Mouse (Mus musculus) bone marrow macrophage, adult 2 months (primary cell): ENCODE results near the gene Apobr.

Experiments used
- CTCF ChIP-seq: IDR thresholded peaks from 2 replicates; pipeline ENCODE4 v1.5.1; 2012; ENCODE audit warnings: low read depth, mild to moderate bottlenecking, low read length, moderate library complexity
- POLR2A ChIP-seq: IDR thresholded peaks from 2 replicates; pipeline ENCODE4 v1.6.1; 2012; ENCODE audit warnings: mild to moderate bottlenecking, low read depth, low read length, borderline replicate concordance

DNA sequence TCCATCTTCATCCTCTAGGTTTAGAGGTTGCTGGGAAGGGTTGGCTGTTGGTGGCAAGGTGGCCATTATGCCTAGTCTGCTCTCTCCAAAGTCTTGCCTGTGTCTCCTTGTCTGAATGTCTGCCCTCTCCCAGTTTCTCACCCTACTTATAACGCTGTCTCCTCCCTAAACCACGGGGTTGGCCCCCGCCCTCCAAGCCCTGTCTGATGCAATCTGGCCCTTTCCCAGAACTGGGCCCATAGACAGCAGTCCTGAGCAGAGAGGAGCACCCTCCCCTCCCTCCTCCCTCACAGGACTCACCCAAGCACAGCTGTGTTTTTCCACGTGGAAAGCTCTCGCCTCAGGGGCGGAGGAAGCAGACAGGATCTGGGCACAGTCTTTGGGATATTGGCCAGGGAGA, 40.6 kb downstream of the Apobr start:
- TF ChIP-seq CTCF (no peak), POLR2A (no peak)
